Mouse (Mus musculus) MEL (cell line): ENCODE results near the gene Il27ra.

Source experiments
- BHLHE40 ChIP-seq: IDR thresholded peaks from 2 replicates; pipeline ENCODE4 v1.6.1; 2012; ENCODE audit warnings: low read depth, mild to moderate bottlenecking, inconsistent platforms, low read length, improper control_type of control experiment, borderline replicate concordance
- CHD1 ChIP-seq: IDR thresholded peaks from 2 replicates; pipeline ENCODE4 v1.6.1; 2012; ENCODE audit warnings: low read depth, mild to moderate bottlenecking, inconsistent platforms, low read length, improper control_type of control experiment
- CTCF ChIP-seq, 3 experiments: IDR thresholded peaks in 2 of 3; conservative IDR thresholded peaks in 1 of 3; 2 replicates each; pipeline ENCODE4 v1.5.1; 2011 to 2012; ENCODE audit warnings: low read length in 3 of 3, low read depth in 2 of 3, mild to moderate bottlenecking in 2 of 3, improper control_type of control experiment in 1 of 3, inconsistent platforms in 1 of 3, mixed read lengths in 1 of 3, moderate library complexity in 1 of 3; ENCODE audit not compliant: control insufficient read depth in 1 of 3, insufficient read depth in 1 of 3, poor library complexity in 1 of 3, severe bottlenecking in 1 of 3
- JUND ChIP-seq: IDR thresholded peaks from 2 replicates; pipeline ENCODE4 v1.6.1; 2011; ENCODE audit warnings: low read depth, mild to moderate bottlenecking, improper control_type of control experiment, low read length
- ZKSCAN1 ChIP-seq: IDR thresholded peaks from 2 replicates; pipeline ENCODE4 v1.6.1; 2012; ENCODE audit warnings: low read depth, mild to moderate bottlenecking, inconsistent platforms, low read length, improper control_type of control experiment, moderate library complexity
- ZNF384 ChIP-seq: IDR thresholded peaks from 2 replicates; pipeline ENCODE4 v1.6.1; 2012; ENCODE audit warnings: low read depth, mild to moderate bottlenecking, inconsistent platforms, low read length, improper control_type of control experiment

GRCm38 (mm10) chr8:84069750-84070149 lies 27.4 kb upstream of the Il27ra start:
- TF ChIP-seq BHLHE40 = no peak
- TF ChIP-seq CTCF (IDR thresholded peaks at IDR 0.05 in 2 of 3, conservative IDR thresholded peaks at IDR 0.05 in 1 of 3; ENCODE audit: control insufficient read depth in 1 of 3, insufficient read depth in 1 of 3, low read depth in 2 of 3, low read length in 3 of 3, poor library complexity in 1 of 3, severe bottlenecking in 1 of 3) = no peak
- no peak for TF ChIP-seq ZNF384
- TF ChIP-seq ZKSCAN1 = no peak
- TF ChIP-seq CHD1 = no peak
- TF ChIP-seq JUND = no peak
